Mouse (Mus musculus): ENCODE measurements around the gene Smim24. TPM values are rescaled to one million over a fixed set of nuclear protein-coding genes. Genes with fewer than 3 reads are reported as not detected.

Smim24 gene
- total and polyA plus RNA-seq, 2 experiments, result 1.3 to 4.1 TPM

- TF ChIP-seq CTCF (IDR thresholded peaks at IDR 0.05; ENCODE audit: low read depth, low read length) (no peak), POLR2A (IDR thresholded peaks at IDR 0.05; ENCODE audit: extremely low read depth, insufficient read depth, low read length) (no peak)
- Histone ChIP-seq H3K36me3 (ENCODE audit: control insufficient read depth, insufficient read depth, low read length) (peaks cover 6% of the 10 kb centered on the region; the same call in 1 of the 2 replicates), H3K4me3 (ENCODE audit: insufficient read depth, low read depth, low read length) (peak overlapping the region; percentile 7; the same call in 1 of the 2 replicates), H3K9ac (ENCODE audit: low read depth, low read length) (peak overlapping the region; percentile 57), H3K27me3 (ENCODE audit: control insufficient read depth, insufficient read depth, low read length) (no peaks in the 10 kb centered on the region), H3K27ac (replicated peaks; ENCODE audit: insufficient read depth, low read depth, low read length) (peak overlapping the region; percentile 89), H3K4me1 (ENCODE audit: control insufficient read depth, insufficient read depth, low read length) (peaks cover 70% of the 10 kb centered on the region), H3K79me2 (ENCODE audit: control insufficient read depth, insufficient read depth, low read length) (peaks cover 21% of the 10 kb centered on the region; the same call in 1 of the 2 replicates)
- 13% methylated on average over 18 of the region's 18 CpGs for WGBS
- DNase-seq (ENCODE audit: extremely low read depth, low read depth, low spot score), result peak; percentile 95
Measured at GRCm38 (mm10) chr10:81411471-81412400, 18.9 kb downstream of the Smim24 start.

DNA sequence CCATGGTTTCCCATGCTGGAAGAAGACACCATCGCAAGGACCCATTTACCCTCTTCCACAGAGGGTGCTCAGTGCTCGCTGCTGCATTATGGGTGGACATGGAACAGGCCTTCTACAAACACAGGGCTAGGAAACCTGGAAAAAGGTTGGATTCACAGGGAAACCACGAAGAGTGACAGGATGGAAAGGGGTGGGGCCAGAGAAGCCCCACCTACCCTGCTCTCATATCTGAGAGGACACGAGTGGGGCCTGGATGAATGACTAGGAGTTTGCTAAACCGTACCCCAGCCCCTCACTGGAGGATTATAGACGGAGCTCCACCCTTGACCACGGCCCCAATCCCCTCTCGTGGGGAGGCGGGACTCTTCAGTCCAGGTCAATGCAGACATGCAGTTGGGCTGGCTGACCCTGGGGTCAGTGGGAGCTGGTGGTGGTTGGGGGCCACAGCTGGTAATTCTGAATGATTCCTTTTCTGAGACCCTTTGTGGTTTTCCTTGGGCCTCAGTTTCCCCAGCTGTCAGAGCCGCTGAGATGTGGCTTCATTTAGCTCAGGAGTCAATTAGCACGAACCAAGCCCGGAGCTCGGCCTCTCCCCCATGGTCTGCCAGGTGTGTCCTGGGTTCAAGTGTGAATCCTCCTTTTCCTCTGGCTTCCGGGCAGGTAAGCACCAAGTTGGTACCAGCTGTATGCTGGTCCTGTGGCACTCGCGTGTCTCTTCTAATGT is 19.9 kb downstream of the Smim24 start:
- peak overlapping the region; percentile 7; the same call in 1 of the 2 replicates for H3K4me3 ChIP-seq (ENCODE audit: insufficient read depth, low read depth, low read length)
- peaks cover 2% of the 10 kb centered on the region; the same call in 1 of the 2 replicates for H3K36me3 ChIP-seq (ENCODE audit: control insufficient read depth, insufficient read depth, low read length)
- WGBS, result 59% methylated on average over 16 of the region's 16 CpGs
- no peak for DNase-seq (ENCODE audit: extremely low read depth, low read depth, low spot score)
- H3K9ac ChIP-seq (ENCODE audit: low read depth, low read length), result peak overlapping the region; percentile 55
- no peak for TF ChIP-seq POLR2A (IDR thresholded peaks at IDR 0.05; ENCODE audit: extremely low read depth, insufficient read depth, low read length)
- TF ChIP-seq CTCF (IDR thresholded peaks at IDR 0.05; ENCODE audit: low read depth, low read length), result no peak
- H3K27ac ChIP-seq (replicated peaks; ENCODE audit: insufficient read depth, low read depth, low read length), result peak overlapping the region; percentile 89
- H3K27me3 ChIP-seq (ENCODE audit: control insufficient read depth, insufficient read depth, low read length), result no peaks in the 10 kb centered on the region
- H3K4me1 ChIP-seq (ENCODE audit: control insufficient read depth, insufficient read depth, low read length), result peaks cover 77% of the 10 kb centered on the region
- peaks cover 29% of the 10 kb centered on the region; the same call in 1 of the 2 replicates for H3K79me2 ChIP-seq (ENCODE audit: control insufficient read depth, insufficient read depth, low read length)

DNA sequence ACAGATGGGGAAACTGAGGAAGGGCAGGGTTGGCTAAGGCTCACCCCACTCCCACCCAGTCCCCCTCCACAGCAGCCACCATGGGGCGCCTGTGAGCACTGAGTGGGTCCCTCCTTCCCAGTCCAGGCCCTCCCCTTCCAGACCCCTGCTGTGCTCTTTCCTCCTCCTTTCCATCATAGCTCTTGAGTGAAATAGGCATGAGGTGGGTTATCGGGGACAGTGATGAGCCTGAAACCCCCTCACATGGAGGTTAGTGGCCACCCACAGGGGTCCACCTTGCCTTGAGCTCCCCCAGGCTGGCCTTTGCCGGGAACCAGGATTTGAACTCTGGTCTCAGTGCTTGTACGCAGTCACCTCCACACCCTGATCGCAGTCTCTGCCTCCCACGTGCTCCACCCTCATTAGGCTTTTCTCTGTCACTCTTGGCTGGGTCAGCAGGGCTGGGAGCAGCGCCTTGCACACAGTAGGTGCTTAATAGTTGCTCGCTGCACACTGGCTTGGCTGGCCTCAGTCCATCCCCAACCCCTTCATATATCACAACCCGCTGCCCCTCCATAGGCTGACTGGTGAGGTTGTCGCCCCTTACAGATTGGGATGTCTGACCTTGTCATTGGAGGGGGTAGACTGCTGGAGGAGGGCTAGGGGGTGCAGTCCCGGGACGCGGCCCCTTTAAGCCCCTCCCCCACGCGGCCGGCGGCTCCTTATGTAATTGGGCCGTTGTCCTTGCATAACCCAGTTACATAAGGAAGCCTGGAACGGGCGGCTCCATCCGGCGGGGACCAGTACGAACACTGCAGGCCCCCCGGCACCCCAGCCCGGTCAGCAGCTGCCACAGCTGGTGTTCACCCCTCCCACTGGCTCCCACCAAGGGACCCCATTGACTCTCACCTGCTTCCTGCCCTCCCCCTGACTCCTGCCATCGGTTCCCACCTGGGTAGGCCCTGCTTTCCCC is 20.7 kb downstream of the Smim24 start:
- Histone ChIP-seq H3K27ac (replicated peaks; ENCODE audit: insufficient read depth, low read depth, low read length) (peak overlapping the region; percentile 89), H3K36me3 (ENCODE audit: control insufficient read depth, insufficient read depth, low read length) (no peaks in the 10 kb centered on the region), H3K9ac (ENCODE audit: low read depth, low read length) (peak overlapping the region; percentile 86), H3K4me1 (ENCODE audit: control insufficient read depth, insufficient read depth, low read length) (peaks cover 79% of the 10 kb centered on the region), H3K4me3 (ENCODE audit: insufficient read depth, low read depth, low read length) (peak overlapping the region; percentile 59), H3K27me3 (ENCODE audit: control insufficient read depth, insufficient read depth, low read length) (no peaks in the 10 kb centered on the region), H3K79me2 (ENCODE audit: control insufficient read depth, insufficient read depth, low read length) (peaks cover 29% of the 10 kb centered on the region; the same call in 1 of the 2 replicates)
- no peak for TF ChIP-seq CTCF (IDR thresholded peaks at IDR 0.05; ENCODE audit: low read depth, low read length)
- no peak for TF ChIP-seq POLR2A (IDR thresholded peaks at IDR 0.05; ENCODE audit: extremely low read depth, insufficient read depth, low read length)
- DNase-seq (ENCODE audit: extremely low read depth, low read depth, low spot score), result peak; percentile 49
- WGBS, result 14% methylated on average over 26 of the region's 26 CpGs

DNA sequence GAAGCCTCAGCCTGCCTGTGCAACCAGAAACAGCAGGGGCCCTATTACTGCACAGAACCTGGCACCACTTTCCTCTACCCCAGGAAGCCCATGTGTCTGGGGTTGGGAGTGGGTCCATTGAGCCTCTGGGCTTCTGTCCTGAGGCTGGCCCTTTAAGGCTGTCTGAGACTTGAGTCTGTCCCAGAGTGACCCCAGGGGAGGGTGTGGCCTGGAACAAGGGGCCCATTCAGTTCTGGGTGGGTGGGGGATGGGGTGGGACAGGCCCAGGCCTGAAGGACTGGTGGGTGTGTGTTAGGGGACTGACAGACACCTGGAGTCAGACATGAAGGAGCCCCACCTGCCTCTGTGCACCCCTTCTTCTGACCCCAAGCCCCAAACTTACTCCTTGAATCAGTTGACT is 21.8 kb downstream of the Smim24 start:
- peak overlapping the region; percentile 86 for H3K9ac ChIP-seq (ENCODE audit: low read depth, low read length)
- DNase-seq (ENCODE audit: extremely low read depth, low read depth, low spot score), result no peak
- TF ChIP-seq POLR2A (IDR thresholded peaks at IDR 0.05; ENCODE audit: extremely low read depth, insufficient read depth, low read length) (no peak), CTCF (IDR thresholded peaks at IDR 0.05; ENCODE audit: low read depth, low read length) (no peak)
- no peaks in the 10 kb centered on the region for H3K27me3 ChIP-seq (ENCODE audit: control insufficient read depth, insufficient read depth, low read length)
- peak overlapping the region; percentile 89 for H3K27ac ChIP-seq (replicated peaks; ENCODE audit: insufficient read depth, low read depth, low read length)
- H3K4me3 ChIP-seq (ENCODE audit: insufficient read depth, low read depth, low read length), result no peak overlapping the region
- peaks cover 38% of the 10 kb centered on the region; the same call in 1 of the 2 replicates for H3K79me2 ChIP-seq (ENCODE audit: control insufficient read depth, insufficient read depth, low read length)
- peaks cover 82% of the 10 kb centered on the region for H3K4me1 ChIP-seq (ENCODE audit: control insufficient read depth, insufficient read depth, low read length)
- no peaks in the 10 kb centered on the region for H3K36me3 ChIP-seq (ENCODE audit: control insufficient read depth, insufficient read depth, low read length)

- Histone ChIP-seq H3K27ac (replicated peaks; ENCODE audit: insufficient read depth, low read depth, low read length) (peak overlapping the region; percentile 89), H3K36me3 (ENCODE audit: control insufficient read depth, insufficient read depth, low read length) (no peaks in the 10 kb centered on the region), H3K9ac (ENCODE audit: low read depth, low read length) (peak overlapping the region; percentile 32), H3K4me1 (ENCODE audit: control insufficient read depth, insufficient read depth, low read length) (peaks cover 83% of the 10 kb centered on the region), H3K27me3 (ENCODE audit: control insufficient read depth, insufficient read depth, low read length) (no peaks in the 10 kb centered on the region), H3K4me3 (ENCODE audit: insufficient read depth, low read depth, low read length) (no peak overlapping the region), H3K79me2 (ENCODE audit: control insufficient read depth, insufficient read depth, low read length) (peaks cover 40% of the 10 kb centered on the region)
- WGBS, result 61% methylated on average over 5 of the region's 5 CpGs
- no peak for TF ChIP-seq POLR2A (IDR thresholded peaks at IDR 0.05; ENCODE audit: extremely low read depth, insufficient read depth, low read length)
- no peak for TF ChIP-seq CTCF (IDR thresholded peaks at IDR 0.05; ENCODE audit: low read depth, low read length)
- no peak for DNase-seq (ENCODE audit: extremely low read depth, low read depth, low spot score)
Measured at GRCm38 (mm10) chr10:81415146-81415545, 22.3 kb downstream of the Smim24 start.
